Mouse (Mus musculus) spleen, adult 2 months (tissue): ENCODE measurements around the gene Reep1. TPM values are rescaled to one million over a fixed set of nuclear protein-coding genes. Genes with fewer than 3 reads are reported as not detected.

Experiments
- DNase-seq, 2 experiments: peaks; one replicate each; pipeline versions ENCODE4 v3.0.0 to v3.0.0-alpha.2; 2012 to 2021; ENCODE audit warnings: low spot score in 2 of 2, low read depth in 1 of 2
- H3K27ac ChIP-seq: fragments of 200-500 bp; 2 replicates; pipeline ENCODE4 v1.5.1; 2012; ENCODE audit warnings: low read length, inconsistent platforms; ENCODE audit not compliant: insufficient read depth
- H3K27me3 ChIP-seq: fragments of 200-500 bp; 2 replicates; pipeline ENCODE4 v1.6.1; 2012; ENCODE audit warnings: mild to moderate bottlenecking, moderate library complexity, low read length, inconsistent platforms; ENCODE audit not compliant: control insufficient read depth, insufficient read depth
- H3K36me3 ChIP-seq: fragments of 200-500 bp; 2 replicates; pipeline ENCODE4 v1.6.1; 2012; ENCODE audit warnings: mild to moderate bottlenecking, low read length, inconsistent platforms; ENCODE audit not compliant: control insufficient read depth, insufficient read depth
- H3K4me1 ChIP-seq: fragments of 200-500 bp; 2 replicates; pipeline ENCODE4 v1.6.1; 2011; ENCODE audit warnings: inconsistent platforms; ENCODE audit not compliant: control insufficient read depth, insufficient read depth, insufficient read length
- H3K4me3 ChIP-seq: fragments of 200-500 bp; 2 replicates; pipeline ENCODE4 v1.5.1; 2011; ENCODE audit warnings: mild to moderate bottlenecking, inconsistent platforms; ENCODE audit not compliant: insufficient read depth, insufficient read length; ENCODE audit errors: extremely low read depth
- CTCF ChIP-seq: fragments of 200-500 bp; IDR thresholded peaks from 2 replicates; pipeline ENCODE4 v1.5.1; 2011; ENCODE audit warnings: mild to moderate bottlenecking, inconsistent platforms; ENCODE audit not compliant: insufficient read depth, insufficient read length, insufficient replicate concordance; ENCODE audit errors: extremely low read depth
- POLR2A ChIP-seq: fragments of 200-500 bp; IDR thresholded peaks from 2 replicates; pipeline ENCODE4 v1.6.1; 2011; ENCODE audit warnings: low read depth, low read length, inconsistent platforms
- WGBS: fragments of 180-500 bp; shearing (Covaris S2); methylation state at CpG from one replicate; pipeline ENCODE4 v1.1.7; 2018; 5-methylcytosine and 5-hydroxymethylcytosine counted together
- polyA plus RNA-seq: library from polyadenylated mRNA; depleted of rRNA; stranded (reverse); fragments of >200 nt; gene quantifications from 2 replicates; pipeline ENCODE4 v1.2.3, GENCODE M21; 2012

The Reep1 gene
- polyA plus RNA-seq, 1 experiment = 0.49 TPM

GRCm38 (mm10) chr6:71718322-71718721 is 11.0 kb downstream of the Reep1 start:
- WGBS = 43% methylated on average over 2 of the region's 2 CpGs
- no peak for DNase-seq
- TF ChIP-seq POLR2A (no peak), CTCF (no peak)

GRCm38 (mm10) chr6:71719302-71719701 is 11.9 kb downstream of the Reep1 start:
- WGBS = 78% methylated on average over 4 of the region's 4 CpGs
- TF ChIP-seq POLR2A = no peak
- TF ChIP-seq CTCF = no peak

More at GRCm38 (mm10) chr6:71718322-71718721, 11.0 kb downstream of the Reep1 start:
- Histone ChIP-seq H3K27me3 (no peaks in the 10 kb centered on the region), H3K4me1 (no peaks in the 10 kb centered on the region), H3K36me3 (no peaks in the 10 kb centered on the region), H3K4me3 (no peak overlapping the region), H3K27ac (no peak overlapping the region)

GRCm38 (mm10) chr6:71722988-71723387 is 15.6 kb downstream of the Reep1 start:
- Histone ChIP-seq H3K4me1 (no peaks in the 10 kb centered on the region), H3K27me3 (no peaks in the 10 kb centered on the region), H3K27ac (no peak overlapping the region), H3K36me3 (no peaks in the 10 kb centered on the region), H3K4me3 (no peak overlapping the region)
- no peak for DNase-seq
- TF ChIP-seq POLR2A (no peak), CTCF (no peak)
- 60% methylated on average over 2 of the region's 2 CpGs for WGBS

More at GRCm38 (mm10) chr6:71719302-71719701, 11.9 kb downstream of the Reep1 start:
- Histone ChIP-seq H3K4me1 (no peaks in the 10 kb centered on the region), H3K4me3 (no peak overlapping the region), H3K27me3 (no peaks in the 10 kb centered on the region), H3K36me3 (no peaks in the 10 kb centered on the region), H3K27ac (no peak overlapping the region)
- DNase-seq = no peak

DNA sequence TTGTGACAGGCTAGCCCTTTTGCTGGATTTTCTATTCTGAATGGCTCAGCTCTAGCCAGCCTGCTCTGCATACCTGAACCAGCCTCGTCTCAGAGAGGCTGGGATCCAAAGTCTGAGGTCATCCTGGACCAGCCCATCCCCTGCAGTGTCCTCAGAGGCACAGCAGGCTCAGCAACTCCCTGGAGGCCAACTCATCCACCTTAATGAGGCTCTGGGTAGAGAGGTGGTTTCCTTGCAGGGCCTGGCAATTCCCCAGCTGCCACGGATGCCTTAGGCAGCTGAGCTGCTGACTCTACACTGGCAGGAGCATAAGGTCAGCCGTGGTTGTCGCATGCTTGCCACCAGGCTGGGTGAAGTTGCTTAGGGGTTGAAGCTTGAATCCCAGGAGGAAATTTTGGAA is 16.2 kb downstream of the Reep1 start:
- H3K4me1 ChIP-seq = no peaks in the 10 kb centered on the region
- H3K27me3 ChIP-seq = no peaks in the 10 kb centered on the region
- TF ChIP-seq POLR2A (no peak), CTCF (no peak)
- no peak overlapping the region for H3K4me3 ChIP-seq
- no peak for DNase-seq
- H3K27ac ChIP-seq = no peak overlapping the region
- no peaks in the 10 kb centered on the region for H3K36me3 ChIP-seq
- WGBS = 42% methylated on average over 4 of the region's 4 CpGs

DNA sequence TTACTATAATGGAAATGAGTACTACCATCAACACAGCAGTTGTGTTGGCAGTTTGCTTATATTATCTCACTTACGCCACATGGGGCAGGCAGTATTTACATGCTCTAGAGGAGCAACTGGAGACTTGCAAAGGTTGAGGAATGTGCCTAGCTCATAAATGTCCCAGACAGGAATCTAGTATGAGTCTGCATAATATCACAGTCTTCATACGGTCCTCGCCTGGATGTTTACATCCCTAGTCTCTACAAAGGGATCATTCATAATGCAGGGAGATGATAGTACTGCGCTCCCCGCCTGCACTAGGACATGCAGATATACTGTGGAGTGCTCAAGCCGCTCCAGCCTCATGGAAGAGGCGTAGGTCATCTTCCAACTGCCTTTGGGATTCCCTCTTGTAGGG is 19.3 kb downstream of the Reep1 start:
- Histone ChIP-seq H3K36me3 (no peaks in the 10 kb centered on the region), H3K4me3 (no peak overlapping the region), H3K27me3 (no peaks in the 10 kb centered on the region), H3K27ac (no peak overlapping the region), H3K4me1 (no peaks in the 10 kb centered on the region)
- DNase-seq = no peak
- no peak for TF ChIP-seq CTCF
- no peak for TF ChIP-seq POLR2A
- WGBS = 92% methylated on average over 7 of the region's 7 CpGs

- 92% methylated on average over 3 of the region's 3 CpGs for WGBS
- TF ChIP-seq CTCF (no peak), POLR2A (no peak)
- no peaks in the 10 kb centered on the region for H3K27me3 ChIP-seq
- no peak for DNase-seq
- no peak overlapping the region for H3K27ac ChIP-seq
- no peaks in the 10 kb centered on the region for H3K4me1 ChIP-seq
- no peak overlapping the region for H3K4me3 ChIP-seq
- no peaks in the 10 kb centered on the region for H3K36me3 ChIP-seq
These were observed 20.9 kb downstream of the Reep1 start for GRCm38 (mm10) chr6:71728306-71728705.

- Histone ChIP-seq H3K4me3 (no peak overlapping the region), H3K27ac (no peak overlapping the region), H3K36me3 (no peaks in the 10 kb centered on the region), H3K27me3 (no peaks in the 10 kb centered on the region), H3K4me1 (no peaks in the 10 kb centered on the region)
- 70% methylated on average over 4 of the region's 4 CpGs for WGBS
- TF ChIP-seq POLR2A (no peak), CTCF (no peak)
- no peak for DNase-seq
These were observed 27.7 kb downstream of the Reep1 start for GRCm38 (mm10) chr6:71734910-71735599.
